Mouse (Mus musculus) hindbrain, embryonic 16.5 days (tissue): Measurements from ENCODE around the gene Fam234a. TPM values are rescaled to one million over a fixed set of nuclear protein-coding genes. Genes with fewer than 3 reads are reported as not detected.

Source experiments
- polyA plus RNA-seq: library from polyadenylated mRNA; unstranded; fragments of >200 nt; fragmentation: Nextera tagmentation; extraction: Ambion mirVana; gene quantifications from 2 replicates; pipeline ENCODE4 v1.2.1, GENCODE M21; 2015

The Fam234a gene
- polyA plus RNA-seq, 1 experiment from 2014 or later: 35.9 TPM

Other genes with a start within 250 kb of the Fam234a start
- 12.8 and 23.0 TPM in 2 replicates for gene Rab11fip3, start 174.7 kb downstream of the Fam234a start, polyA plus RNA-seq
- 45.6 and 45.7 TPM in 2 replicates for gene Decr2, start 153.9 kb downstream of the Fam234a start, polyA plus RNA-seq
- gene Nme4, start 148.6 kb downstream of the Fam234a start, polyA plus RNA-seq: 22.9 and 23.2 TPM in 2 replicates
- 4.0 and 4.2 TPM in 2 replicates for gene Tmem8, start 130.9 kb downstream of the Fam234a start, polyA plus RNA-seq
- 188 and 195 TPM in 2 replicates for gene Mrpl28, start 120.7 kb downstream of the Fam234a start, polyA plus RNA-seq
- 6.2 and 7.1 TPM in 2 replicates for gene Axin1, start 105.6 kb downstream of the Fam234a start, polyA plus RNA-seq
- 0.14 TPM in 1 of 2 replicates, not detected in the other for gene Pdia2, start 45.2 kb downstream of the Fam234a start, polyA plus RNA-seq
- 23.8 and 24.3 TPM in 2 replicates for gene Rgs11, start 41.3 kb downstream of the Fam234a start, polyA plus RNA-seq
- 215 and 262 TPM in 2 replicates for gene Arhgdig, start 36.5 kb downstream of the Fam234a start, polyA plus RNA-seq
- gene Luc7l, start 8.7 kb upstream of the Fam234a start, polyA plus RNA-seq: 87.0 and 99.9 TPM in 2 replicates
- 1.9 and 2.2 TPM in 2 replicates for gene Neurl1b, start 170.6 kb upstream of the Fam234a start, polyA plus RNA-seq